Mouse (Mus musculus): ENCODE results near the gene Dgkg.

Dgkg gene

DNA sequence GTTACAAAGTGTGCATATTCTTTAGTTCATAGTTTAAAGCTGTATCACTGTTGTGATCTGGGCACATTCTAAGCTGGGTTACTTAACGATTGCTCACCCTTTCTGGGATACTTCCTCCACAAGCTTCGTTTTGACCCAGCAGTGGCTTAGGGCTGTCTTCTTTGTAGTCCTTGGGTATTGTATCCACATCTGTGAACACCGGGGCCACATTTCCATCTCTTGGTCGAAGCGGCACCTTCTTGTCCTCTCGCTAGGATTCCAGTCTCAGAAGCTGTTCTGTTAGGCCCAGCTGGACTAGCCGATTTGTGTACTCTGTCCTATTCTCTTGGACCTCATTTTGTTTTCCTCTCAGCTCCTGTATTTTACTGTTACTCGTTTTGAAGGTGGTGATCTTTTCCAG is 13.6 kb downstream of the Dgkg start:
- DNase-seq = no peak

DNA sequence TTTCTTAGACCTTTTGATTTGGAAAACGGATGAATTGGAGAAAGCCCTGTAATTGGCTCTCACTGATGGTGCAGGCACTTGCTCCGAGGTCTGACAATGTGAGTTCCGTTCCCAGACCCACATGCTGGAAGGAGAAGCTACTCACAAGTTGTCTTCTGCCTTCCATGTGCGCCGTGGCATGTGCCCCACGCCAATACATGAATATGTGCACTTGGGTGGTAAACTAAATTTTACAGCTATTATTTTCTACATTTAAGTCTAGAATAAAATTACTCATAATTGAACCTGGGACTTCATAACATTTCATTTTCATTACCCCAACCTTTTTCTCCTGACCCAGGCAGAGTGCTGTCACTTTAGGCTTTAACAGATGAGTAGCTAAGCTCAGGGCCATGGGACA is 14.1 kb downstream of the Dgkg start:
- no peak for DNase-seq

GRCm38 (mm10) chr16:22642054-22642453 is 15.0 kb downstream of the Dgkg start:
- DNase-seq = no peak

DNA sequence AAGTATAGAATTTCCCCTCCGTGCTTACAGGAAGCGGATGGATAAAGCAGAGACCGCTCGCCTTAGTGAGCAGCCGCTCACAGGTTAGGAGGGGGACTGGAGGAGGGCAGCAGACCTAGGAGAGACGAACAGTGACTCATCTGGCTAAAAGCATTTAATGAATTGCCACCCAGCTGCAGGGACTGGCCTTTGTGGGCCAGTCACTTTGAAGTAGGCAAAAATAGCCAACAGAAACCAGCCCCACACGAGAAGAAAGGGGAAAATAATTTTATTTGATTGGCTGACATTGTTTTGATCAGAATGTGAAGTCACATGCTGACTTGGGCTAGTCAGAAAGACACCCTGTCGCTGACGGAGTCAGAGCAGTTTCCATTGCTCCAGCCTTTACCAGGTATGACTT is 15.4 kb downstream of the Dgkg start:
- DNase-seq = no peak

- DNase-seq = no peak
Measured at GRCm38 (mm10) chr16:22637311-22637710, 19.7 kb downstream of the Dgkg start.

DNA sequence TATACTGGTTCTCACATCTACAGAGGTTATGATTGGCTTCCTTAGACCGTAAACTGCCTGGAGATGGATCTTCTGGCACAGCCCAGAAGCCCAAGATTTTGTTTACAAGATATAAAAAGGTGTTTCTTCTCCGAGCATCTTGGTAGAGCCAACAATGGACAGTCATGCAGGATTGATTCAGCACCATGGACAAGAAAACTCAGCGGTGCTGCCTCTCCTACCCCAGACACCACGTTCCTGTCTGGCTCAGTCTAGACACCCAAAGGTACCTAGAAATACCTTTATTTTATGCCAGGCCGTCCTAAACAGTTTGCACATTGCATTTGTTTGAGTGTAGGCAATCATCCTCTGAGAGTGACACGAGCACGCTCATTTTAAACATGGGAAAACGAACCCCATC is 21.3 kb downstream of the Dgkg start:
- no peak for DNase-seq

DNA sequence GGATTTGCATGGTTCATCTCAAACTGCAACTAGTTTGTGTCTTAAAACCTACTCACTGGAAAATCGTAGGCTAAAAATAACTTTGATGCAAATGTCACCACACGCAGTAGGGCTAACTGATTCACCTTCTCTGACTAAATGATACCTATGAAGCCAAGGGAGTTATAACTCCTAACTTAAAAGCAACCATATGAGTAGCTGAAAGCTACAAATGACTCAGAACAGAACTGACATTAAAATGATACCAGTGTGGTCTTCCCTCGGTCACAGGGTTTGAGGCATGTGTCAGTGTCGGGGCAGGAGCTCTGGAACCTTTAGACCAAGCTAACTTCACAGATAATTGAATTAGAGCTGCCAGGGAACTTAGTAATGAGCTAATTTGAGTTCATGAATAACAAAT is 24.0 kb downstream of the Dgkg start:
- DNase-seq = no peak

DNA sequence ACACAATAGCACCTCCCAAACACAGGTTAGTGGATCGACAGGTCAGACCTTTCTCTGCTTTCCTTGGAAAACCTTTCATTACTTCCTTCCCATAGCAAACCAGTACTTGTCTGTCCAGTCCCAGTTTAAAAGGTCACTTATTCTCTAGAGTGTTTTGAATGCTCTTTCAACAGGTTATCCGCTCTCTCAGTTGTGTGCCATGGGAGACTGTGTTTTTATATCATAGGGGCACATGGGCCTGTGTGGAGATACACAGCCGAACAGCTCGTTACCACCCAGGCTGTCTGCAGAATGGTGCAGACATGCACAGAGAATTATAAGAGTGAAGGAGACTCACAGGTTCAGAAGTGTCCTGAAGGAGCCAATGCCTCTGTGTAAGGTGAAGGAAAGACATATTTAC is 26.7 kb downstream of the Dgkg start:
- no peak for DNase-seq

GRCm38 (mm10) chr16:22629900-22630299 is 27.1 kb downstream of the Dgkg start:
- no peak for DNase-seq

- DNase-seq = no peak
Measured at GRCm38 (mm10) chr16:22625987-22626386, 31.0 kb downstream of the Dgkg start.

GRCm38 (mm10) chr16:22625412-22625811 is 31.6 kb downstream of the Dgkg start:
- DNase-seq = no peak

DNA sequence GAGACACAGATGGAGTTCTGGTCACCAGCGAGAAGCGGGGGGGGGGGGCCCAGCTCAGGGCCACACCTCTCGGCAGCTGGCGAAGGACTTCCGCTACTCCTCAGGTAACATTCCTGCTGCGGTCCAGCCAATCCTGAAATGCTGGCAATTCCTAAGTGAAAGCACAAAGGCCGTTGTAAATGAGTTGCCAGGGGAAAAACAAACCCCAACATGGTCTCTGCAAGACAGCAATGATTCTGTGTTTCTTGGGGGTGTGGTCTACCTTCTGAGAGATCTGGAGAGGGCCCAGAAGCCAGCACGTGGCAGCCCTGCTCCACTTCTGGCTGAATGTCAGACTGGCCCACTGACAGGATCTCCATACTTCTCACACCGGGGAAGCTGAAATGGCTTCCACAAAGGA is 34.7 kb downstream of the Dgkg start:
- DNase-seq = no peak

- DNase-seq = no peak
Measured at GRCm38 (mm10) chr16:22621299-22621920, 35.6 kb downstream of the Dgkg start.

GRCm38 (mm10) chr16:22618424-22619056 is 38.5 kb downstream of the Dgkg start:
- no peak for DNase-seq

DNA sequence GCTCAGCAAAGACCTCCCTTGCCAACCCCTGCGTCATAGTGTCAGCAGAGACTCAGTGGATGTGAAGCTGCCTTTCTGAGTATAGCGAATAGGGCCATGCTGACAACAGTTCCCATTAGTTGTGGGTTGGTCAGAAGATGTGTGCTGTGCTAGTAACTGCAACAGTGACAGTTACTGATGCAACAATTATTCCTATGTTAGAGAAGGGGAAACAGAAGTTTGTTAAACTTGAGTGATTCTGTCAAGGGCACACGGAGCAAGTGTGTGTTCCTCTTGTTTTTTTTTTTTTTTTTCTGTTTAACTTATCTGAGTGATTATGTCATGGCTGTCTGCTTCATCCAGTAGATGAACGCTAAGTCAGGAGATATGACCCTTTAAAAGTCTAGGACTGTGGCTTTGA is 41.2 kb downstream of the Dgkg start:
- no peak for DNase-seq

DNA sequence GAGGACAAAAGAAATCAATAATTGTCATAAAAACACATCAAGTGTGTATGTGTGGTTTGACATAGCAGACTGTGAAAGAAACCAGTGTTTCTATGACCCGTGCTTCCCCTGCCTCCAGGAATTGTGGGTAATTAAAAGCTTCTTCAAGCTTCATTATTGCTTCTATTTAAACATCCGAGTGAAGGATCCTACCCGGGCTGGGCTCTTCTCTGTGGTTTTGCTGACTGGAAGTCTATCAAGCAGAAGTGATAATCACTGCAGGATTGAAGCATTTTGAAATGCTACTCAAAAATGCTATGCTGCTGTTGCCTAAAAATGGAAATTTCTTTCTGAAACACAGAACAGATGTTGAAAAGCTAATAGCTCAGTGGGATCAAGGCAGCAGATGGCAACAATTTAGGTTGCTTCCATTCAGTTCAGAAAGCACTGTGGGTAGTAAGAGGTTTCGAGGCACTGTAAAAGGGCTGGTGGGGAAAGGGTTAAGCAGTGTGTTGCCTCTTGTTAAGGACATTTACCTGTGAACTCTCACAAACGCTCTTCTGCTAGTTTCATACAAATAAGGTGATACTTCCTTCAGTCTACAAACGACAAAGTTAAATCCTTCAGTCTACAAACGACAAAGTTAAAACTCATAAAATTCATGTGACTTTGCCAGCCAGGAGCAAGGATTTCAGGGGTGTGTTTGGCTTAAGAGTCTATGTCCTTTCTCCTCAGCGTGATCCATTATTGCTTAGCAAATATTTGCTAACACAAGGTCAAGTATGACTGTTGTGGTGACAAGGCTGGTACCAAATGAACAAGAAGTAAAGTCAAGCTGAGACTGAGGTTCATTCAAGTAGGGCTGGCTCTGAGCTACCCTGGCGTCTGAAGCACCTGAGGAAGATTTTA is 43.6 kb downstream of the Dgkg start:
- DNase-seq = no peak

- no peak for DNase-seq
Measured at GRCm38 (mm10) chr16:22608046-22608445, 49.0 kb downstream of the Dgkg start.

DNA sequence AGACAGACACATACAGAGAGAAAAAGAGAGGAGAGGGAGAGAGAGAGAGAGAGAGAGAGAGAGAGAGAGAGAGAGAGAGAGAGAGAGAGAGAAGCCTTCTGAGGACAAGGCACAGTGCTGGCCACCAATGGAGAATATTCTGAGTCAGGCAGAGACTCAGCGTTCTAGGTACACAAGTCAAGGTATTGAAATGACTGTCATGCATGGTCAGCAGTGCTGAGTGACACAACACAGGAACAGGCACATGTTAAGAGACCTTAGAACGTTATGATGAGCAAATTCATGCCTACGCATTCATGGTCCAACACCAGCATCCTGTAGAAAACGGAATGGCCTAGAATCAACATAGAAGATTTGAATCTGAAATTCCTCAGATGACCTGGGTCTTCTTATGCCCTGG is 50.0 kb downstream of the Dgkg start:
- no peak for DNase-seq

- no peak for DNase-seq
Measured at GRCm38 (mm10) chr16:22602399-22602798, 54.6 kb downstream of the Dgkg start.

DNA sequence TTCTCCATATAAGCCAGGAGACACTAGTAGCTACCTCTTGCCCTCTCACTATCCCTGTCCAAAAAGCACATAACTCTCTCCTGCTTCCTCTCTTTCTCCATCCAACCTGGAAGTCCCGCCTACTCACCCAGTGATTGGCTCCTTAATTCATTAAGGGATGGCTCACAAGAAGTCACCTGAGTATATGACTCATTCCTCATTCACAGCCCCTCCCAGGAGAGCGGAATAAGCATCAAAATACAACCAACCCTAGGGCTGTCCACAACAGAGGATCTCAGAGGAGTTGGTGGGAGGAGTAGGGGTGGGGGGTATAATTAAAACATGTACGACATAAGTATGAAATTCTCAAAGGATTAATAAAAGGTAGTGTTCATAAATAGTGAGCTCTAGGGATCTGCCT is 55.3 kb downstream of the Dgkg start:
- no peak for DNase-seq

DNA sequence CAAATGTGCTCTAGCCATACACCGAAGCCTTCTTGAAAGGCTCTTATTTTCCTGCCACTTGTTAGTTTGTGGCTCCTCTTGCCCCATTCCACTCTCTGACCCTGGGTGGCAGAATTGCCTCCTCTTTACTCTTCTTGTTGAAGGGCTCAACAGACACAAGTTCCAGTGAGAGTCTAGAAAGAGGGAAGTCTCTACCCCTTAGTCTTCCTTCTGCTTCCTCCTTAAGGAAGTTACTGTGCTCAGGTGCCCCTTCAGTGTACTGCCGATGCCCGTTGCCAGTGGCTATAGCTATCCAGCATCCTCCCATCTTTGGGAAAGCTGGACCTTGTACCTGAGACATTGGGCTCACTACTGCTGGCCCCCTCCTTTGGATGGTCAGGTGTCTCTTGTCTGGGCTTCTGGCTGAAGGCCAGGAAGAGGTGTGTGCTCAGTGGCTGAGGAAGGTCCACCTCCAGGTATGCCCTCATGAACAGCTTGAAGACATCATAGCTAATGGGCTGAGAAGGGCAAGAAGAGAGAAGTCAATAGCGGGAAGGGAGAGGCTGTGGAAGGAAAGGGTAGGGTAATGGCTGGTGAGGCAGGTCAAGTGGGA is 56.8 kb downstream of the Dgkg start:
- no peak for DNase-seq

DNA sequence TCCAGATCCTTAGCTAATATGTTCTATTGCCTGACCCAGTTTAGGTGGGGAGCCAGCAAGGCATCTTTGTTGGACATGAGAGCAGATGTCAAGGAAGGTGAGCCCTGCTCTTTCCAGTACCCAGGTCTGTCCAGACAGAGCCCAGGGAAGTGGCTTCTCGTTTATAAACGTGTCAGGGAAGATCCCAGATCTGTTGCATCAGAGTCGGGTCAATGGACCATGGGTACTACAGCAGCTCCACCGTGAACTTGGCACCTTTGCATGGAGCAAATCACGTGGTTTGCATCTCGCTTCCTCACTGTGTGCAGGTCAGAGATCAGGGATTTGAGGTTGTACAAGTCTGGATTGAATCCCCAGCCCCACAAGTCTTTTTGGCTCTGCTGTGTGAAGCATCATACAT is 58.3 kb downstream of the Dgkg start:
- DNase-seq = no peak

DNA sequence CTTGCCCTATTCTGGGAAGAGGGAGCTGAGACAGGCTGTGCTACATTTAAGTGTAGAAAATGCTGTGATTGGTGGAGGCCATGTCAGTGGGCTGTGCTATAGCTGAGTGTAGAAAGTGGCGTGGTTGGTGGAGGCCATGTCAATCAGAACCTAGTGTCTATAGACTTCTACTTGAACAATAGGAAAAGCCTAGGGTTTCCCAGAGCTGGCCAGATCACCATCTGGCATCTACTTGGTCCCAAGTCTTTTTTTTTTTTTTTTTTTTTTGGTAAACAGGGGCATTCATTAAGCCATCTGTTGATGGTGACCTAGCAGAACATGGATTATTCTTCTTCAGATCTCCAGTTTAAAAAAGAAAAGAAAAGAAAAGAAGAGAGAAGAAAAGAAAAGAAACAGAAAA is 60.6 kb downstream of the Dgkg start:
- no peak for DNase-seq

DNA sequence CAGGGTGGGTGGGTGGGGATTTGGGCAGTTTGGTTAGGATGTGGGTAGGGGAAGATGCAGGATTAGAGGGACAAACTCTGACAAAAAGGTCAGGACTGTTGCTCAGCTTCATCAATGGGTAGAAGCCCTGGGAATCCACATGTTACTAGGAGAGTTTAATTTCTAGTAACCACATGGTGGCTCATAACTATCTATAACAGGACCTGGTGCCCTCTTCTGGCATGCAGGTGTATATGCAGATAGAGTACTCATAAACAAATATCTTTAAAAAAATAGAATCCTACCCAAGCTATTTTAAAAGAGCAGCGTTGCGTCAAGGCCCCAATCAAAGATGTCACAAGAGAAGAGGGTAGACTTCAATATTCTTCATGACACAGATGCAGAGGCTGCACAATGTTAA is 63.1 kb downstream of the Dgkg start:
- DNase-seq = peak; percentile 36
